Mouse (Mus musculus) left cerebral cortex, adult 9 months (tissue): ENCODE results near the gene Otud7b.

ENCODE experiments used
- DNase-seq, 2 experiments: peaks; one replicate each; pipeline ENCODE4 v3.0.0; 2022; ENCODE audit warnings: low spot score in 2 of 2

Otud7b gene

DNA sequence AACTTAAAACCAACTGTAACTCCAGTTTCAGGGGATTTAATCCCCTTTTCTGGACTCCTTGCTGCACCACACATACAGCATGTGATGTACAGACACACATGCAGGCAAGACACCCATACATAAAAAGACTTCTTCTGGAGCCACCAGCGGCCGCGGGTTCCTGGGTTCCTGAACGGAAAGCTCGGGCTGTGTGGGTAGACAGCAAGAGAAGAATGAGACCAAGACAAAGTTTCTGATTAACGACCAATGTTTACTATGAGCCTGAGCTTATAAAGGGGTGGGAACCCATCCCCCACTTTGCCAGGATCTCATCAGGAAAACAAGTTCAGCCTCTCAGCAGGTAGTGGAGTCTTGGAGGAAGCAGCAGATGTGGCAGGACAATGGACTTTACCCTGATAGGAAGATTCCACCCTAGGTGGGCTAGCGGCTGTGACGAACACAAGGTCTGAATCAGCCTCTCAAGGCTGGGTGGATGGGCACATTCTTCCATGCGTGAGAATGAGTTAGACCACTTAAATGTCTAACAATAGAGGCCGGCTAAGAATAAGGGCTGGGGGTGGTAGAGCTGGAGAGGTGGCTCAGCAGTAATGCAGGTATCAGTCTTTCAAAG is 20.1 kb upstream of the Otud7b start:
- no peak for DNase-seq

DNA sequence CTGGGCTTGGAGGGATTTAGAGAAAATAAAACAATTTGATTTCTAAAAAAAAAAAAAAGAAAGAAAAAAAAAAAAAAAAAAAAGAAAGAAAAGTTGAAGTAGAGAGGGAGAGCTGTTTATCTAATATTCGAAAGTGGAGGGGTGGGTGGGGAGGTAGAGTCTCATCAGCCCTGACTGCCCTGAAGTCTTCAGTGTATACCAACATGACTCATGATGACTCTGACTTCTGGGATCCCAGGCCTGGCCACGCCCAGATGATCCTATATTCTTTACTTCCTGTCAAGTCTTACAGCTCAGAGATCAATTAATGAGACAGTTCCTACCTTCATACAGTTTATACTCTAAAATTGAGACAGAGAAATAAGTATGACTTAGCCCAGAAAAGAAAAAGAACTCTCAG is 17.1 kb upstream of the Otud7b start:
- DNase-seq, result no peak

DNA sequence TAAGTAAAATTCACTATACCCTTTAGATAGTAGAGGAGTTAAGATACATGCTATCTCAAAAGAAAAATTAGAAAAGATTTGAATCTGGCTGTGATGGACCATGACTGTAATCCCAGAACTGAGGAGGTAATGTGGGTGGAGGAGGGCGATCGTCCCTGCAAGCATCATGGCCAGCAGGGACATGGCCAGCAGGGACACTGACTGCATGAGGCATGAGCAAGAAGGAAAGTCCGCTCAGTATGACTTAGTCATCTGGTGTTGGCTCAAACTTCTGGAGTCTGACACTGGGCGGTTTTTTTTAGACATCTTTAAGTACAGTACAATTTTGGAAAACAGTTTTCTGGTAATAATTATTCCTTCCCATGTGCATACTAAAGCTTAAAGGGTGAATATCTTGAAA is 16.5 kb upstream of the Otud7b start:
- DNase-seq, result no peak

DNA sequence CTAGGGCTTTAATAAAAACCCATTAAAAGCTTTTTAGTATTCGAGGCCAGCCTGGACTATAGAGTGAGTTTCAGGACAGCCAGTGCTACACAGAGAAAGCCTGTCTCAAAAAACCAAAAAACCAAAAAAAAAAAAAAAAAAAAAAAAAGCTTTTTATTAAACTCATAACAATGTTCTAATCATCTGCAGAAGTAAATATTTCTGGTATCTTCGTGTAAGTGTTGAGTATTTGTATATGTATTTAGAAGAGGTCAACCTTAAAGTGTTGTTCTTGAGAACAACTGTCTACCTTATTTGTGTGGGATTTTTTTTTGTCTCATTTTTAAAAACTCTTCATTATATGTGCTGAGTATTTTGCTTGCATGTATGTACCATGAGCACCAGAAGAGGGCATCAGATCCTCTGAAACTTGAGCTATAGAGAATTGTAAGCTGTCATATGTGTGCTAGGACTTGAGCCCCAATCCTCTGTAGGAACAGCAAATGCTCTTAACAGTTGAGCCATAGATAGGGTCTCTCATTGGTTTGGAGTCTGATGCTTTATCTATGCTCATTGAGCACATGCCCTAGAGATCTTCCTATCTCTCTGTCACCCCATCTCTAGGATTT is 14.3 kb upstream of the Otud7b start:
- no peak for DNase-seq

DNA sequence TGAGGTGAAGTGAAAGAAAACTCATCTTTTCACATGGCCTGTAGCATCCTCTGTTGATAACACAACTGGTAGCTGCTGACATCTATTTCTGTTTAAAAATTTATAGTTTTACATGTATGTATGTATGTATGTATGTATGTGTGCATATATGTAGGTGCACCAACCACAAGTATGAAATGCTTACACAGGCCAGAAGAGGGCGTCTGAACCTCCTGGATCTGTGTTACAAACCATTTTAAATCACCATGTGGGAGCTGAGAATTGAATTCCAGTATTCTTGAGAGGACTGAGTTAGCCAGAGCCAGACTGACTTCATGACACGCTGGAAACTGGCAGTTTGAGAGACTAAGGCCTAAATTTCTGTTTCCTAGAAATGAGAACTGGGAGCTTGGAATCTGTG is 13.2 kb upstream of the Otud7b start:
- DNase-seq, result no peak

DNA sequence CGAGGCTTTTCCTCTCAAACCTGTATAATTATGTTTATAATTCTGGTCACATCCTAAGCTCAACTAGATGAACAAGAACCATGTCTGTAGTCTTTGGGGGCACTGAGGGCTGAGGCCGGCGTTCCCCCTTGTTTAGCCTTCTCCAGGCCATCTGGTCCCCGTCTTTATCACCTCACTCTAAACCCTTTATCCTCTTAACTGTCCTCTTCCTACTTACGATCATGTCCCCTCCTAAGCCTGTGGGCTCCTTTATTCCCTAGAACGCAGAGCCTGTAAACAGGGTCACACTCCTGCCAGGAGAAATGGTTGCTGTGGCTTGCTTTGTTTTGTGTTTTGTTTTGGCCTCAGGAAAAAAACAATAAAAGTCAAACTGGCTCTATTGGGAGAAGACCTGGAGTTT is 12.4 kb upstream of the Otud7b start:
- DNase-seq, result no peak

DNA sequence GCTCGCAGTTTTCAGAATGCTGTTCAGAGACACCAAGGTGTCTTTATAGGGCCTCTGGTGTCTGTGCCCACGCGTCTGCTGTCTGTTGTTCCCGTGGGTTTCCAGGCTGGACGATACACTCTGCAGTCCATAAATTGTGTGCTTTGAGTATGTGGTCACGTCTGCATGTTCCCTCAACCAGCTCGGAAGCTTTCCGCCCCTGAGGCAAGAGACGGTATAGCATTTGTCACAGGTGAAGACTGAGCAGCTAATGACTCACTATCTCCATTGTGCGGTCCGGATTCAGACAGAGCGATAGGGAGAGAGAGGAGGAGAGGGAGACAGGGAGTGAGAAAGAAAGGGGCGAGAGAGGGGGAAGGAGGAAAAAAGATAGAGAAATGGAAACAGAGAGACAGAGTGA is 10.8 kb upstream of the Otud7b start:
- no peak for DNase-seq

DNA sequence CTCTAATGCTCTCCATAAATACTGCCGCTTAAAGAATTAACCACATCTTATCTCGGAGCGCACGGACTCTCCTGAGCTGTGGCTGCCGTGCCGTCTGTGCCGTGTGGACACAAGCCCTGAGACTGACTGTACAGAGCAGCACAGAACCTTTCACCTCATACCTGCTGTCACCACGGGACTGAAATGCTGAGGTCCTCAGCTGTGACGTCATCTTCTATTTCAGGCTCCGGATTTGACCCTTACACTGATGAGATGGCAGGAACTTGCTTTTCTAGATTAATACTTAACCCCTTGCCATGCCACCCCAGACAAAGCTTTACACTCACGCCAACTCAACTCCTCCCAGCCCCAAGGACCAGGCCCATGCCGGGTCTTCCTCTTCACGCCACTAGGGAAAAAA is 10.1 kb upstream of the Otud7b start:
- DNase-seq, result no peak

DNA sequence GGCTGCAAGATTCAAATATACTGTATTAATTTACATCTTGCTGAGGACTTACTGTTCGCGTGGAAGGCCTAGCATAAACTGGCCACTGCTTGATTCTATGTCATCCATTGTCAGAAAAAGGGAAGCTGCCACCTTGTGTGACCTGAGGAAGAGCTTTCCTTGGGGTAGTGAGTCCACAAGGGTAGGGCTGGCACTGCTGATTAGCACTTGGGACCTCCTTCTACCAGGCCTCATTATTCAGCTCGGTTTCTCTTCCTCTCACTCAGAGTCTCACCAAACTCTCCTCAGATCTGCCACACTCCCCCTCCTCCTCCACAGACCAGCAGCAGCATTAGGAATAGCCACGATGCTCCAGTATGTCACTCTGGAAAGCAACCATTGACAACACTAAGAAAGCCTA is 6.2 kb upstream of the Otud7b start:
- DNase-seq, result no peak

DNA sequence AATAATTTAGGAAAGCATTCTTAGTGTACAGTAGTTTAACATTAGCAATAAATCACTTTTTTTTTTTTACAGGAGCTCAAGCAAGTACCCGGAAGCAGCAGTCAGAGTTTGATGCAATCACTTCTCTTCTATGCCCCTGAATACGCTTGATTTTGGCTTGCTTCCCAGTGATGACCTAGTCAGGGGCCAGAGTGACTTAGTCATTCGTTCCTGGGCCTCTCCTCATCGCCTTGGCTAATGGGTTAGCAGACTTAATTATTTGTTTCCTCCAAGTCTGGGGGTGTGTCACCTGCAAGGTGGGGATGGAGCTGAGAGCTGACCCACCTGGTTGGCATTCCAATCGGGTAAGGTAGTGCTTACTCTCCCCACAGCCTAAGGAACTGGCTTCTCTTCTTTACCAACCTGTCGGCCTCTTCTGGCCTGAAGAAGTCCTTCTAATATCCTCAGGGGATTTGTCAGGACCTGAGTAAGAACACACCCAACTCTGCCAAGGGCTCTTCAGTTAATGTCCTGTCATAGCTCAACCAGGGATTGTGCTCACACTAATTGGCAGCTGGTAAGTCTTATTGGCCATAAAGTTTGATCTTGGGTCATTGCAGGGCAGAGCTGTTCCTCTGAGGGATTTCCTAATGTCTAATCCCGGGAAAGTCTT is 5.6 kb upstream of the Otud7b start:
- DNase-seq, result no peak

DNA sequence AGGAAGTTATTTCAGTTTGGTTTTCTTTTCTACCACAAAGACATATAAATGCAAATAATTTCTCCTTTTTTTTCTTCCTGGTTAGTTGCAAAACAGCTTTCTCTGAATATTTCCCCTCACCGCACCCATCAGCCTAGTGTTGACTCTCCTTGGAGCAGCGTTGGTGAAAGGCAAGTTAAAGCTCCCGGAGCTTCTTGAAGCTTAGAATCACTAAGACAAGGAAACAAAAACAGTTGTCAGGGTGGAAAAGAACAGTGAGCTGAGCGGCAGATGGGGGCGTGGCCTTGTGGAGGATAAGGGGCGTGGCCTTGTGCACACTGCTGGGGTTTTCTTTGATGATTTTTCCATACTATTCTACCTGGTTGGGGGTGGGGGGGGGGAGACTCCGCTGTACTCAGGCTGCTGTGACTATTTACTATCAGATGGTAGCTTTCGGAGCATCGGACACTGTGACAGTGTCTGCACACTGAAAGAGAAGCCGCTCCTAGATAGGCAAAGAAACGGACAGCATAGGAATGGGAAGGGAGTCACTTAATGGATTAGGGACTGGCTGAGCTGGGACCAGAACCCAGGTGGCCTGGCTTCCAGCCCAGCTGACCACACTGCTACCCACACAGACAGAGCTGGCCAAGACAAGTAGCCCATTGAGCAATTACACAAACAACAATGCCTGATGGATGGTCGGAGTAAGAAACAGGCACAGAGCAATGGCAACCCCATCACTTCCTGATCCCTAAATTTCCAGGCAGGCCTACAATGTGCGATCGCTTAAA is 2.0 kb upstream of the Otud7b start:
- peak; percentile 64 to 66 for DNase-seq

DNA sequence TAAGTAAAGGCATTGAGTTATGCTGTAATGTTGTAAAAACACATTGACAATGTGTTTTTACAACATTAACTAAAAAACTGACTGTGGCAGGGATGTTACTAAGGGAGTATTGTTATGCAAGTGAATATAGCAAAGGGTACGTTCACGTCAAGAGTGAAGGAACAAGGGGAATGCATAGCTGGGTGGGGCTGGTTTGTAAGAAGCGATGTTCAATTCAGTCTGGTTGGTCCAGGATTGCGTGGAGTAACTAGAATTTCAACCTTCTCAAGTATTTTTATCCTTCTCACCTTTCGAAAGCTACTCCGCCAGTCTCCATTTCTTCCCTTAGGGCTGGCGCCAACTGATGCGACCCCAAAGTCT is 446 bp upstream of the Otud7b start:
- no peak for DNase-seq

DNA sequence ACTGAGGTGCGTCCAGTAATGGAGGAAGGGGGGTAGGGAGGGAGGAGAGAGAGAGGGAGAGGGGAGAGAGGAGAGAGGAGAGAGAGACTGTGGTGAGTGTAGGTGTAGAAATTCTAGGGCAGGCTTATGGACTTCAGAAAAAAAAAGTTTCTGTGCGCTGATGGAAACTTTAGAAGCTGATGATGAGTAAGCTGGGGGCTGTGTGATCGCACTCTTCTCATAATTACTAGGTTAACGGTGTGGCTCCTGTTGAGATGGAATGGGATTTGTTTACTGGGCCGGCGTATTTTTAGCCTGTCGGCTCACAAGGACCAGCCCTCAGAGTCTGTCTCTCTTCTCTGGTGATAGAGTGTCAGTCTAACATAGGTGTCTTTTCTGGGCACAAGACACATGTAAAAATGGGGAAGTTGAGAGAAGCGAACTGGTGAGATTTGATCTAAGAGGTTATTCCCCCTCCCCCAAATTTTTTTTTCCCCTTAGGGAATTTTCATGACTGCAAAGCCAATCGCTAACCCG is 963 bp downstream of the Otud7b start:
- DNase-seq, result no peak

DNA sequence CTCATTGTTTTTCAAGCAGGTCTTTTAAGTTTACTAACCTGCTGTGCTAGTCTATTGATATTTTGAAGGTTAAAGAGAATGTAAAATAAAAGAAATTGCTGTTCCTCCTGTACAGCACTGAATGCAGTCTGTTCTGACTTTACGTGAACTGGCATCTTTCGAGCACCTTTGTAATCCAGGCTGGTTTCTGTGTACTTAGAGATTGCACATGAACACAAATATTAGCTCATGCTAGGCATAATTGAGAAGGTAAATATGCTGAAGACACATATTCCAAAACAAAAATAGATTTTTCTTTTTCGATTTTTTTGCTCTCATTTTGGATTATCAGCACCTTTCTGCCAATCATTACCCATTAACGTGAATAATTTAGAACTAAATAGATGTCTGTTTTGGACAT is 1.8 kb downstream of the Otud7b start:
- DNase-seq, result no peak

DNA sequence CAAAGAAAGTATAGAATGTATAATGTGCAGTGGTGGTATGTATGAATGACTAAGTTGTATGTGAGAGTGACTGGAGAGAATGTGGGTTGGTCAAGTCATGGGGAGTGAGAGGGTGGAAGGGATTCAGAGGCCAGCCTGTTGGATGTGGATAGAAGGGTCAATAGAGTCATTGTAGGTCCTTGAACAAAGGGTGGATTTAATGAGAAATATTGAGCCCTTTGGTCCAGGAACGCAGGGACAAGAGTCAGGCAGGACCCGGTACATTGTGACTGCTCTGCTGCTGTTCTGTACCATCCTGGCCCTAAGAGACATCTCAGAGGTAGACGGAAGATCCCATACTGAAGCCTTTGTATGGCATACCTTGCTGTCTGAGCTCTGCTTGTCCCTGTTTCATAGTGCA is 4.0 kb downstream of the Otud7b start:
- peak in 1 of 2 experiments; percentile 21 for DNase-seq

DNA sequence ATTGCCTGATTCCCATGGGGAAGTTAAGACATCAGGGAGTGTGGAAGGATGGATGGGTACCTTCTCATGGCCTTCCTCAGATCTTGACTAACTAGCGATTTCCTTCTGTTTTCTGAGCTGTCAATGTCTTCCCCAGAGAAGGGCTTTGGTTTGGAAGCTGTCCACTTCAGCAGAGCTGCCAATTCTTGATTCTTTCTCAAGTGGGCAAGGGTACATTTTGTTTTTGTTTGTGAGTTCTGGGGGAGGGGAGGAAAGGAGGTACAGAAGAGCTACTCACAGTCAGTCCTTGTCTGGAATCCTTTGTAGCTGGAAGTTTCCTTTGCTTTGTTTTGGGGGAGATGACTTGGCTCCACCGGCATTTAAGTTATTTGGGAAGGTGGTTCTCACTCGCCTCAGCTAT is 8.9 kb downstream of the Otud7b start:
- no peak for DNase-seq

DNA sequence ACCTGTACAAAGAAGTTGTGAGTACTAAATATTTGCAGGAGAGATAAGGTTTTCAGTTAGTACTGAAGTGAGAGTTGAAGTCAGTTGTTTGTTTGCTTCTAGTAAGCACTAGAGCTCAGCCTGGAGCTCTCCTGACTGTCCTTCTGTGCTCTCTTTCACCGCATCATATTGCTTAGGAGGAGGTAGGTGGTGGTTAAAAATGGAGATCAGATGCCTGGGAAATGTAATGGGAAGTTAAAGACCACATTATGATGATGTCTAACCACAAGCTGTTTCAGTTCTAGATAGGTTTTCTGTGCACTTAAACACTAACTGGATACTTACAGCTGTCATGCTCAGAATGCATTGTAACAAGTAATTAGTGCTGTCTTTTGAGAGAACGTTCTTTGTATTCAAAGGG is 13.8 kb downstream of the Otud7b start:
- DNase-seq, result no peak

DNA sequence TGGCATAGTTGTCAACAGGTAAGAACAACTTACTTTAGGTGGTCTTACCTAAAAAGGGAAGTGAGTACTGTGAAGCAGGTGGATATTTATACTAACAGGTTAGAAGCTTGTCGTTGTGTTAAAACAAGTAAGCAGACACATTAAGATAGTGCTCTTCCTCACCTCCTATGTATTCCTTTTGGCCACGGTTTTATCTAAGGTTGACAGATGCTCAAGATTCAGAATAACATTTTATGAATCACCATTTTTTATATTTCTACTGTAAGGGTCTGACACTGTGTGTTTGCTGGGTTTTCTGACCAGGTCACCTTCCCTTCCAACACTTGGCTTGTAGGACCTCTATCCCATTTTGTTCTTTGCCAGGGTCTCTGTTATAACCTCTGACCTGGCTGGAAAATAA is 14.4 kb downstream of the Otud7b start:
- no peak for DNase-seq

DNA sequence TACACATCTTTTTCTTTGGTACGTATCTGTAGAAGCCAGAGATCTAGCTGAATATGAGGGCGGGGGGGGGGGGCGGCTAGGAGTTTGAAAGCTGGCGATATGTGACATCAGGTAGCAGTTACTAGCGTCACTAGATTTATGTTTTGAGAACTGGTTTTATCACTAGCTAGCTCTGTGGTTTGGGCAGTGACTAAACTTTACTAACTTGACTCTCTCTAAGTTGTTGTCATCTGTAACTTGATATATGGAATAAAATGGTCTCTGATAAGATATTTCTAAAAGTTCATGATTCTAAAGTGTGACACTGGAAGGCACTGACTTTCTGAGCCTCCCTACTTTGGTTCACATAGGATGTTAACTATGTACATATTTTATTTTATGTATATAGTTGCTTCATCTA is 19.9 kb downstream of the Otud7b start:
- DNase-seq, result no peak

DNA sequence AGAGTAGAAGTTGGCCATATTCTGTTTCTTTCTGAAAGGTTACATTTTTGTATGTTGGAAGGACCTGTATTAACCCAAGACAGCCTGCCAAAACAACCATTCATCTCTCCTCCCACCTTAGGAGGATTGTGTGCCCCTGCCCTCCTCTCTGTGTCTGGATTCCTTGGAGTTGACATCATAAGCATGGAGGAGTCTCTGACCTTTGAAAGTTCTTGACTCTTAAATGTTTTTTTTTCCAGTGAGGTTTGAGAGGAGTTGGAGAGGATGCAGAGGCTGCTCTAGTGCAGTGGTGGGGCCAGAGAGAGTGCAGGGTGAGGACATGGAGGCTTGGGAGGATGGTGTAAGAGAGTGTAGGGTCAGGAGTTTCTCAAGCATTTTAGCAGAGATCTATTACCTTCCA is 23.8 kb downstream of the Otud7b start:
- DNase-seq, result no peak

DNA sequence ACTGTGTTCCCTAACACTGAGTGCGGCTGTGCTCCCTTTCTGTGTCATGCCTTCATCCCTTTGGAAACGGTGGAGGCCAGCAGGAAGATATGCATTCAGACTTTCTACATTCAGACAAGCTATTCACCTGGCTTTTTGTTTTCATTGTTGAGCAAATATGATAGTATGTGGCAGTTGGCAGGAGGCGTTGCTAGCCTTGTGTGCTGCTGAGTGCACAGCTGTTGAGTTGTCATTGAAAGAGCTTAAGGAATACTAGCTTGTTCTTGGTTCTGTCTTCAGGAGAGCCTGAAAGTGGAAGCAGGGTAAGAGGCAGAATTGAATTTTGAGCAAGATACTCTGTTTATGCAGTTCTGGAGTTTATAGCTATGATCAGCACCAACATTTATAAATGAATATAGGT is 28.2 kb downstream of the Otud7b start:
- no peak for DNase-seq

DNA sequence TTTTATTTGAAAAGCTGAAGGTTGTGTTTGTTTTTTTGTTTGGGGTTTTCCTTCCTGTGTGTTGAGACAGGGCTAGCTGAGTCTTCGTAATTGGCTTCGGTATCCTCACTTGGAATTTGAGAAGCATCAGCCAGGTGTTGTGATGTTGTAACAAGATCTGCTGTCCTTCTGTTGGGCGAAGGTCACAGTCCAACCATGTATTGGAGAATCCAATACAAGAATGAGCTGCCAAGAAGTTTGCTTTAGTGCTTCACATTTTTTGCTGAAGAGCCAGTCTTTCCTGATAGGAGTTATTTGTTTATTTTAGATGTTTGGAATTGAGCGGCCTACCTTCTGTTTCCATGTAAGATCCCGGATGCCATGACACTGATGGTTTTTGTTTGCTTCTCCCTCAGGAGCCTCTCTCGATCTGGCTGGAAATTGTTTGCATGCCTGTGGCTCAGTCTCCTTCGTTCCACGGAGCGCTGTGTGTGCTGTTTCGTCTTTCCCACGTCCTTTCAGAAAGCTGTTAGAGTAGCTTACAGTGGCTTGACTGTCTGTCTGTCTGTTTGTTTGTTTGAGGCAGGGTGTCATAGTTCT is 29.1 kb downstream of the Otud7b start:
- DNase-seq, result no peak
